Mouse (Mus musculus) heart, embryonic 15.5 days (tissue): ENCODE data around the gene Olfr1368. TPM values are rescaled to one million over a fixed set of nuclear protein-coding genes. Genes with fewer than 3 reads are reported as not detected.
"Not testable (repeated sequence)": the region's sequence is repeated elsewhere in the genome, so short reads cannot be mapped to it uniquely, and the experiment has no call there.

Experiments used
- ATAC-seq: fragments of 200-750 bp; cut with Nextera tagmentation; replicated peaks from 2 replicates; pipeline ENCODE4 v1.8.0; 2017; ENCODE audit warnings: low read depth, moderate TSS enrichment; ENCODE audit not compliant: insufficient number of reproducible peaks, insufficient read depth, low FRiP score
- H3K27ac ChIP-seq: fragments of 300-500 bp; sonication (generic); 2 replicates; pipeline ENCODE4 v1.5.1; 2015; ENCODE audit warnings: mild to moderate bottlenecking, inconsistent platforms
- H3K27me3 ChIP-seq: fragments of 300-500 bp; sonication (generic); 2 replicates; pipeline ENCODE4 v1.6.1; 2015; ENCODE audit warnings: inconsistent platforms
- H3K36me3 ChIP-seq: fragments of 300-500 bp; sonication (generic); 2 replicates; pipeline ENCODE4 v1.6.1; 2015; ENCODE audit warnings: mild to moderate bottlenecking, inconsistent platforms
- H3K4me1 ChIP-seq: fragments of 300-500 bp; sonication (generic); replicated peaks from 2 replicates; pipeline ENCODE4 v1.6.1; 2015; ENCODE audit warnings: inconsistent platforms
- H3K4me2 ChIP-seq: fragments of 300-500 bp; sonication (generic); 2 replicates; pipeline ENCODE4 v1.6.1; 2015; ENCODE audit warnings: inconsistent platforms, mild to moderate bottlenecking, moderate library complexity
- H3K4me3 ChIP-seq: fragments of 300-500 bp; sonication (generic); 2 replicates; pipeline ENCODE4 v1.5.1; 2015; ENCODE audit warnings: mild to moderate bottlenecking, inconsistent platforms
- H3K9ac ChIP-seq: fragments of 300-500 bp; sonication (generic); 2 replicates; pipeline ENCODE4 v1.6.1; 2015; ENCODE audit warnings: mild to moderate bottlenecking, inconsistent platforms
- H3K9me3 ChIP-seq: fragments of 300-500 bp; sonication (generic); replicated peaks from 2 replicates; pipeline ENCODE4 v1.6.1; 2016; ENCODE audit warnings: inconsistent platforms
- WGBS: fragments of 180-500 bp; shearing (Covaris S2); methylation state at CpG from one replicate; pipeline ENCODE4 v1.1.7; 2015; ENCODE audit warnings: mixed read lengths; 5-methylcytosine and 5-hydroxymethylcytosine counted together
- polyA plus RNA-seq: library from polyadenylated mRNA; unstranded; fragments of >200 nt; fragmentation: Nextera tagmentation; extraction: Ambion mirVana; gene quantifications from 2 replicates; pipeline ENCODE4 v1.2.1, GENCODE M21; 2015

Gene Olfr1368
- polyA plus RNA-seq, 1 experiment from 2014 or later: not detected

DNA sequence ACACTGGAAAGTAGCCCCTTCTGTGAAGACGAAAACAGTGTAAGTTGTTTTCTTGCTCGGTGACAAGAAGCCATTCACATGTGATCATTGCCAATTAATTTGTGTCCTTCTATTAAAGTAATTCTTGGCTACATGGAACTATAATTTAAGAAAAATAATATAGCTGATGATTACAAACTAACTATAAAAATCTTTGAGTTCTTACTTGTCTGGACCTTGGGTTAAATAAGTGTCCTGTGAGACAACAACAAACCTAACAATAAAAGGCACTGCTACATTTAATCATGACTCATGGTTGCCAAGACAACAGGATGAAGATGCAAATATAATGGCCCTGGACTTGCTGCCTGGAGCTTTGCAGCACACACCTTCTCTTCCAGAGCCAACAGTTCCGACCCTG lies 16.3 kb downstream of the Olfr1368 start, which contains the start of gene Olfr263:
Olfr263 (plus strand) TSS at position 301 of the 400 bp plus-strand sequence.
- H3K9me3 ChIP-seq, ATAC-seq, H3K9ac ChIP-seq, H3K27ac ChIP-seq, H3K36me3 ChIP-seq, H3K4me1 ChIP-seq, H3K4me3 ChIP-seq, H3K4me2 ChIP-seq, H3K27me3 ChIP-seq: not testable (repeated sequence)
- 75% methylated on average over 3 of the region's 3 CpGs for whole genome bisulfite sequencing

DNA sequence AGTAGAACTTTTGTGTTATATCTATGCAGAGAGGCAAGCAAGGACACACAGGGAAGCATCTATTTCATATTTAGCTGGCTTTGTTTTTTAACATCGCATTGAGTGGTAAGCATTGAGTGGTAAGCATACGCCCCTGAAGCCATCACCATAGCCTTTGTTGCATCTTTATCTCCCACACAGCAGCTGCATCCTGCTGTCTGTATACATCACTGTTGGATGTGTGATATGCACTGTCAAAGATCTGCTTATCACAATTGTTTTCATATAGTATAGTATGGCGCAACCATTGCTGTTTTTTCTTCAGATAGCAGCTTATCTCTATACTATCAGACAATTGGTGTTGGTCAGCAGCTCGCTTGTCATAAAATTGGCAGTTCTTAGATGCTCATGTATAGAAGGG lies 31.5 kb downstream of the Olfr1368 start:
- whole genome bisulfite sequencing: 56% methylated on average over 4 of the region's 4 CpGs

DNA sequence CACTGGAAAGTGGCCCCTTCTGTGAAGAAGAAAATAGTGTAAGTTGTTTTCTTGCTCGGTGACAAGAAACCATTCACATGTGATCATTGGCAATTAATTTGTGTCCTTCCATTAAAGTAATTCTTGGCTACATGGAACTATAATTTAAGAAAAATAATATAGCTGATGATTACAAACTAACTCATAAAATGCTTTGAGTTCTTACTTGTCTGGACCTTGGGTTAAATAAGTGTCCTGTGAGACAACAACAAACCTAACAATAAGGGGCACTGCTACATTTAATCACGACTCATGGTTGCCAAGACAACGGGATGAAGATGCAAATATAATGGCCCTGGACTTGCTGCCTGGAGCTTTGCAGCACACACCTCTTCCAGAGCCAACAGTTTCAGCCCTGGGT lies 34.5 kb downstream of the Olfr1368 start, which contains the start of gene Olfr1369-ps1:
Olfr1369-ps1 (plus strand) TSS at position 301 of the 400 bp plus-strand sequence.
- H3K9ac ChIP-seq, ATAC-seq, H3K4me1 ChIP-seq, H3K4me3 ChIP-seq, H3K4me2 ChIP-seq, H3K9me3 ChIP-seq, H3K36me3 ChIP-seq, H3K27me3 ChIP-seq, H3K27ac ChIP-seq: not testable (repeated sequence)
- 71% methylated on average over 3 of the region's 3 CpGs for WGBS

More for the DNA sequence above, 31.5 kb downstream of the Olfr1368 start:
- Histone ChIP-seq H3K4me2 (no peak overlapping the region), H3K9me3 (no peaks in the 10 kb centered on the region), H3K4me1 (no peaks in the 10 kb centered on the region), H3K9ac (no peak overlapping the region), H3K36me3 (no peaks in the 10 kb centered on the region), H3K27ac (no peak overlapping the region), H3K27me3 (no peaks in the 10 kb centered on the region), H3K4me3 (no peak overlapping the region)
- no peak for ATAC-seq

DNA sequence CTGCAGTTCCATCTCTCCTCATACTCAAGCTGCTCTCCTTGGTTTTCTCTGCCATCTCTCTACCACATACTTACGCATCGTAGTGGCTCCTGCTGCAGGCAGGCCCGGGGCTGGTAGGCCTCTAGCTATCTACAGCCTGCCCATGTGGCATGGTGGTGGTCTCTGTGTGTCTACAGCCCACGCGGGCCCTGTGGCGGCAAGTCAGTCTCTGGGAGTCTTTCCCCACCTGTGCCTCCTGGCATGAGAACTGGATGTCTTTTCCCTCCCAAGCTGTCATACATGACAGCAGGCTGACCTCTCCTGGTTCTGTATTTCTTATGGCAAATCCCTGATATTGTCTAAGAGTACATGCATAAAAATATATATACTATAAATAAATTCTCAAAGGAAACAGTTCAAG lies 35.2 kb downstream of the Olfr1368 start:
- H3K4me1 ChIP-seq: no peaks in the 10 kb centered on the region
- no peak for ATAC-seq
- H3K9me3 ChIP-seq: no peaks in the 10 kb centered on the region
- H3K27me3 ChIP-seq: no peaks in the 10 kb centered on the region
- H3K27ac ChIP-seq: no peak overlapping the region
- no peak overlapping the region for H3K4me3 ChIP-seq
- WGBS: 85% methylated on average over 6 of the region's 6 CpGs
- no peak overlapping the region for H3K4me2 ChIP-seq
- H3K36me3 ChIP-seq: no peaks in the 10 kb centered on the region
- no peak overlapping the region for H3K9ac ChIP-seq

DNA sequence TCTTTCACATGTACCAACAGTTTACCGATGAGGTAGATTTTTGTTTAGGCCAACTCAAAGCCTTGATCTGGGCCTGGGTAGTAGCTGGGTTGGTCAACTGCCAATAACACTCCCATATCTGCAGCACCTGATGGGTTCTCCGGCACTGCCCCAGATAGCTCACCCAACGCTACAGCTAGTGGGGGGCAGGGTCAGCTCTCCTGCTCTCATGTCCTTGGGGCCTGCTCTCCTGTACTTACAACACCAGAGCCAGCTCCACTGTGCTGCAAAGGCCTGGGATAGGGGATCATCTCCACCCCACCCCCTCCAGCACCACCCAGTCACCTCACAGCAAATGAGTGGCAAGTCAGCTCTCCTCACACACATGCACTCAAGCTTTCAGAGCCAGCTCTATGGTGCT lies 35.9 kb downstream of the Olfr1368 start:
- peak; percentile 35; the same call in 1 of the 2 replicates for ATAC-seq
- Histone ChIP-seq H3K27ac (no peak overlapping the region), H3K9ac (no peak overlapping the region), H3K9me3 (no peaks in the 10 kb centered on the region), H3K36me3 (no peaks in the 10 kb centered on the region), H3K4me3 (no peak overlapping the region), H3K4me1 (no peaks in the 10 kb centered on the region), H3K27me3 (no peaks in the 10 kb centered on the region), H3K4me2 (no peak overlapping the region)
- WGBS: 74% methylated on average over 3 of the region's 3 CpGs

Other genes with a start within 250 kb of the Olfr1368 start
- not detected in 2 replicates for gene Olfr1370, start 70.9 kb downstream of the Olfr1368 start, polyA plus RNA-seq
- gene Olfr1369-ps1, start 34.4 kb downstream of the Olfr1368 start, polyA plus RNA-seq: 0.04 TPM in 1 of 2 replicates, not detected in the other
- not detected in 2 replicates for gene Olfr263, start 16.2 kb downstream of the Olfr1368 start, polyA plus RNA-seq
- 61.4 and 84.7 TPM in 2 replicates for gene Trim27, start 33.6 kb upstream of the Olfr1368 start, polyA plus RNA-seq
- not detected in 2 replicates for gene Gpx5, start 146.9 kb upstream of the Olfr1368 start, polyA plus RNA-seq
- gene Gpx6, start 166.3 kb upstream of the Olfr1368 start, polyA plus RNA-seq: not detected in 2 replicates
- gene Olfr1367, start 201.0 kb upstream of the Olfr1368 start, polyA plus RNA-seq: not detected in 2 replicates
- gene Zscan12, start 217.0 kb upstream of the Olfr1368 start, polyA plus RNA-seq: 6.5 and 8.7 TPM in 2 replicates